Mouse (Mus musculus): ENCODE measurements at regions not wholly inside any gene's neighbourhood (a gene's known extent, or its start where the extent isn't known, plus 50 kb on each side); places are given as distances from the start of the nearest gene placed in this dataset.
"Not testable (repeated sequence)": the region's sequence is repeated elsewhere in the genome, so short reads cannot be mapped to it uniquely, and the experiment has no call there.

GRCm38 (mm10) chr12:74808571-74808970 is 368.6 kb downstream of the Kcnh5 start:
- not testable (repeated sequence) for TF ChIP-seq CTCF, EP300 (IDR thresholded peaks at IDR 0.05; ENCODE audit: low read depth)
